Mouse (Mus musculus) liver, adult 2 months (tissue): ENCODE data around the gene Pnpla2. TPM values are rescaled to one million over a fixed set of nuclear protein-coding genes. Genes with fewer than 3 reads are reported as not detected.

Source experiments
- DNase-seq: peaks from one replicate; pipeline ENCODE4 v3.0.0-alpha.2; 2011; ENCODE audit warnings: low read depth, low spot score; ENCODE audit errors: extremely low read depth
- H3K27ac ChIP-seq: fragments of 200-500 bp; replicated peaks from 2 replicates; pipeline ENCODE4 v1.5.1; 2012; ENCODE audit warnings: low read depth, mild to moderate bottlenecking, control low read depth, inconsistent platforms, low read length; ENCODE audit not compliant: insufficient read depth
- H3K27me3 ChIP-seq: fragments of 200-500 bp; 2 replicates; pipeline ENCODE4 v1.6.1; 2012; ENCODE audit warnings: mild to moderate bottlenecking, moderate library complexity, low read length, inconsistent platforms; ENCODE audit not compliant: control insufficient read depth, insufficient read depth
- H3K36me3 ChIP-seq: fragments of 200-500 bp; 2 replicates; pipeline ENCODE4 v1.6.1; 2012; ENCODE audit warnings: low read length, inconsistent platforms; ENCODE audit not compliant: control insufficient read depth, insufficient read depth
- H3K4me1 ChIP-seq: fragments of 200-500 bp; 2 replicates; pipeline ENCODE4 v1.6.1; 2011; ENCODE audit warnings: low read length; ENCODE audit not compliant: control insufficient read depth, insufficient read depth
- H3K4me3 ChIP-seq: fragments of 200-500 bp; 2 replicates; pipeline ENCODE4 v1.5.1; 2011; ENCODE audit warnings: low read depth, mild to moderate bottlenecking, control low read depth, low read length, moderate library complexity; ENCODE audit not compliant: insufficient read depth
- H3K79me2 ChIP-seq: fragments of 200-500 bp; 2 replicates; pipeline ENCODE4 v1.6.1; 2012; ENCODE audit warnings: inconsistent platforms, mild to moderate bottlenecking, low read length, moderate library complexity; ENCODE audit not compliant: control insufficient read depth, insufficient read depth
- H3K9ac ChIP-seq: fragments of 200-500 bp; 2 replicates; pipeline ENCODE4 v1.6.1; 2012; ENCODE audit warnings: low read depth, mild to moderate bottlenecking, control low read depth, inconsistent platforms, low read length
- CTCF ChIP-seq: fragments of 200-500 bp; IDR thresholded peaks from 2 replicates; pipeline ENCODE4 v1.5.1; 2011; ENCODE audit warnings: low read depth, low read length, control low read depth
- POLR2A ChIP-seq: fragments of 200-500 bp; IDR thresholded peaks from 2 replicates; pipeline ENCODE4 v1.6.1; 2011; ENCODE audit warnings: low read length, control low read depth; ENCODE audit not compliant: insufficient read depth; ENCODE audit errors: extremely low read depth
- WGBS: fragments of 180-500 bp; shearing (Covaris S2); methylation state at CpG from one replicate; pipeline ENCODE4 v1.1.7; 2018; 5-methylcytosine and 5-hydroxymethylcytosine counted together
- polyA plus RNA-seq: library from polyadenylated mRNA; depleted of rRNA; stranded (reverse); fragments of >200 nt; gene quantifications from 2 replicates; pipeline ENCODE4 v1.2.3, GENCODE M21; 2012
- total RNA-seq: library from RNA; depleted of rRNA; stranded (reverse); fragments of >200 nt; gene quantifications from 2 replicates; pipeline ENCODE4 v1.2.3, GENCODE M21; 2014

The Pnpla2 gene
- total and polyA plus RNA-seq, 2 experiments: 22.6 to 84.8 TPM

DNA sequence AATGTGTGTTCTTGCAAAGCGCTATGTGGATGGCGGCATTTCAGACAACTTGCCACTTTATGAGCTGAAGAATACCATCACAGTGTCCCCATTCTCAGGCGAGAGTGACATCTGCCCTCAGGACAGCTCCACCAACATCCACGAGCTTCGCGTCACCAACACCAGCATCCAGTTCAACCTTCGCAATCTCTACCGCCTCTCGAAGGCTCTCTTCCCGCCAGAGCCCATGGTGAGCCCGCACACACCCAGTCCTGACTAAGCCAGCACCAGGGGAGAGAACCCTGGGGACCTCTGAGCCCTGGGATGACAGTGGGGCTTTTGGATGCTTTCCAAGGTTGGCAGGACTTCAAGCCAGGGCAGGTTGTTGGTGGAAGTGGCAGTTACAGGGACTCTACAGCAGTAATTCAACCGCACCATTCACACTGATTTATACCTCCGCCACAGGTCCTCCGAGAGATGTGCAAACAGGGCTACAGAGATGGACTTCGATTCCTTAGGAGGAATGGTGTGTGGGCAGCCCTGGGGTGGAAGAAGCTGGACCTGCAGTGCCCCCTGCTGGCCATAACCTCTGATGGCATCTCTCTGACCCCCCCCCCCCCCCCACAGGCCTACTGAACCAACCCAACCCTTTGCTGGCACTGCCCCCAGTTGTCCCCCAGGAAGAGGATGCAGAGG is 3.1 kb downstream of the Pnpla2 start:
- Histone ChIP-seq H3K79me2 (peaks cover 8% of the 10 kb centered on the region; the same call in 1 of the 2 replicates), H3K36me3 (peaks cover 19% of the 10 kb centered on the region; the same call in 1 of the 2 replicates), H3K27me3 (no peaks in the 10 kb centered on the region), H3K4me1 (peaks cover 21% of the 10 kb centered on the region; the same call in 1 of the 2 replicates), H3K4me3 (no peak overlapping the region), H3K27ac (no peak overlapping the region), H3K9ac (no peak overlapping the region)
- no peak for DNase-seq
- TF ChIP-seq CTCF (peak; percentile 80), POLR2A (no peak)
- WGBS: 73% methylated on average over 15 of the region's 15 CpGs

DNA sequence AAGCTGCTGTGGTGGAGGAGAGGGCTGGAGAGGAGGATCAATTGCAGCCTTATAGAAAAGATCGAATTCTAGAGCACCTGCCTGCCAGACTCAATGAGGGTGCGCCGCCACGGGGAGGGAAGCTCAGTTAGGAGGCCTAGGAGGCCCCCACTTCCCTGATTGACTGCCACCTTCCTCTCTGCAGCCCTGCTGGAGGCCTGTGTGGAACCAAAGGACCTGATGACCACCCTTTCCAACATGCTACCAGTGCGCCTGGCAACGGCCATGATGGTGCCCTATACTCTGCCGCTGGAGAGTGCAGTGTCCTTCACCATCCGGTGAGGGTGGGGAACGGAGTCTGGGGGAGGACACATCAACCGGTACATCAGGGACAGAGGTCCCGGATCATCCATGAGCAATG is 3.7 kb downstream of the Pnpla2 start:
- DNase-seq: no peak
- 90% methylated on average over 11 of the region's 11 CpGs for WGBS
- Histone ChIP-seq H3K27ac (no peak overlapping the region), H3K79me2 (peaks cover 8% of the 10 kb centered on the region; the same call in 1 of the 2 replicates), H3K4me3 (no peak overlapping the region), H3K27me3 (no peaks in the 10 kb centered on the region), H3K9ac (no peak overlapping the region), H3K36me3 (peaks cover 19% of the 10 kb centered on the region; the same call in 1 of the 2 replicates), H3K4me1 (peaks cover 21% of the 10 kb centered on the region; the same call in 1 of the 2 replicates)
- TF ChIP-seq CTCF: no peak
- TF ChIP-seq POLR2A: no peak

- peaks cover 8% of the 10 kb centered on the region; the same call in 1 of the 2 replicates for H3K79me2 ChIP-seq
- H3K9ac ChIP-seq: no peak overlapping the region
- peaks cover 19% of the 10 kb centered on the region; the same call in 1 of the 2 replicates for H3K36me3 ChIP-seq
- no peaks in the 10 kb centered on the region for H3K27me3 ChIP-seq
- peaks cover 21% of the 10 kb centered on the region; the same call in 1 of the 2 replicates for H3K4me1 ChIP-seq
- no peak overlapping the region for H3K27ac ChIP-seq
- no peak overlapping the region for H3K4me3 ChIP-seq
- WGBS: 91% methylated on average over 17 of the region's 17 CpGs
- no peak for TF ChIP-seq POLR2A
- TF ChIP-seq CTCF: no peak
- no peak for DNase-seq
These were observed 4.3 kb downstream of the Pnpla2 start for GRCm38 (mm10) chr7:141459301-141459711.

- TF ChIP-seq POLR2A (no peak), CTCF (no peak)
- peaks cover 21% of the 10 kb centered on the region; the same call in 1 of the 2 replicates for H3K4me1 ChIP-seq
- no peak for DNase-seq
- H3K9ac ChIP-seq: no peak overlapping the region
- H3K36me3 ChIP-seq: peaks cover 19% of the 10 kb centered on the region; the same call in 1 of the 2 replicates
- peaks cover 8% of the 10 kb centered on the region; the same call in 1 of the 2 replicates for H3K79me2 ChIP-seq
- H3K4me3 ChIP-seq: no peak overlapping the region
- no peak overlapping the region for H3K27ac ChIP-seq
- H3K27me3 ChIP-seq: no peaks in the 10 kb centered on the region
- WGBS: 81% methylated on average over 5 of the region's 5 CpGs
These were observed 5.0 kb downstream of the Pnpla2 start for GRCm38 (mm10) chr7:141460001-141460390.

DNA sequence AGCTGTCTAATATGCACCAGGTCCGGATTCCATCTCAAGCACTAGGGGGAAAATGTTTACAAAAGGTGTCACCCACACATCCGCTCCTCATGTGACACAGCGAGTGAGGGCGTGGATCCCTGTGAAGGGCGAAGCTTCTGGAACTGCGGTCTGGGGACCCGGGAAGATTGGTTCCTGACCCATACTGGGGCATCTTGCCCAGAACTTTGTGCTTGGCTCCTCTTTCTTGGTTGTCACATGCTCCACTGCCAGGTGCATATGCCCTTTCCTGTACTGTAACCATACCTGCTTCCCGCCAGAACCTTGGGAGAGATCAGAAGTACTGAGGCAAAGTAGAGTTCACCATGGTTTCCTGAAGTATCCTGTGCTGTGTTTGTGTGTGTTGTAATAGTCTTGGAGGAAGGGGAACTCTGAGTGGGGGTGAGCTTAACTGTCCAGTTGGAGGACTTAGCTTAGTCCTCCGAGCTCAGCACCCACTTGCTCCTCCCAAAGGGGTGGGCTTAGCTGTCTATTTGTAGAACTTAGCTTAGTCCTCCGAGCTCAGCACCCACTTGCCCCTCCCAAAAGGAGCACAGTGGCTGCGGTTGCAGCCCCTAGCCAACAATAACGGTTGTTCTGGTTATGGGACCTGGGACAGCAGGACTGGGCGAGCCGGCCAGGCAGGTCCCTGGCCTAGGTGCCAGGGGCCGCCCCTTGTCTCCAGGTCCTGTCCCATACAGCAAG is 5.6 kb downstream of the Pnpla2 start, which contains the start of gene Cracr2b:
Gene Cracr2b, plus strand, starts transcription at position 704 of the 723 bp plus-strand sequence.
- Histone ChIP-seq H3K9ac (peak within 1 kb of the TSS; percentile 70), H3K79me2 (peaks cover 8% of the 10 kb centered on the region; the same call in 1 of the 2 replicates), H3K4me1 (peaks cover 22% of the 10 kb centered on the region; the same call in 1 of the 2 replicates), H3K4me3 (peak within 1 kb of the TSS; percentile 68), H3K27ac (peak within 1 kb of the TSS; percentile 52), H3K36me3 (peaks cover 19% of the 10 kb centered on the region; the same call in 1 of the 2 replicates), H3K27me3 (no peaks in the 10 kb centered on the region)
- DNase-seq: no peak
- 71% methylated on average over 15 of the region's 15 CpGs for WGBS
- TF ChIP-seq POLR2A: no peak
- TF ChIP-seq CTCF: no peak
